Mouse (Mus musculus) hindbrain, embryonic 16.5 days (tissue): ENCODE measurements around the gene Tmem116. TPM values are rescaled to one million over a fixed set of nuclear protein-coding genes. Genes with fewer than 3 reads are reported as not detected.

Experiments
- ATAC-seq: fragments of 200-750 bp; cut with Nextera tagmentation; 2 replicates; pipeline ENCODE4 v1.8.0; 2017; ENCODE audit warnings: moderate TSS enrichment, moderate library complexity
- H3K27ac ChIP-seq: fragments of 300-500 bp; sonication (generic); 2 replicates; pipeline ENCODE4 v1.5.1; 2014; ENCODE audit warnings: low read depth, mild to moderate bottlenecking, control low read depth, low read length, moderate library complexity
- H3K27me3 ChIP-seq: fragments of 300-500 bp; sonication (generic); replicated peaks from 2 replicates; pipeline ENCODE4 v1.6.1; 2014; ENCODE audit warnings: low read length; ENCODE audit not compliant: control insufficient read depth, insufficient read depth
- H3K36me3 ChIP-seq: fragments of 300-500 bp; sonication (generic); 2 replicates; pipeline ENCODE4 v1.6.1; 2014; ENCODE audit warnings: mild to moderate bottlenecking, low read length, moderate library complexity, mixed read lengths; ENCODE audit not compliant: control insufficient read depth, insufficient read depth
- H3K4me1 ChIP-seq: fragments of 300-500 bp; sonication (generic); 2 replicates; pipeline ENCODE4 v1.6.1; 2014; ENCODE audit warnings: low read depth, low read length; ENCODE audit not compliant: control insufficient read depth, insufficient read depth
- H3K4me2 ChIP-seq: fragments of 300-500 bp; sonication (generic); 2 replicates; pipeline ENCODE4 v1.6.1; 2014; ENCODE audit warnings: mild to moderate bottlenecking, low read length, control low read depth, moderate library complexity
- H3K4me3 ChIP-seq: fragments of 300-500 bp; sonication (generic); 2 replicates; pipeline ENCODE4 v1.5.1; 2014; ENCODE audit warnings: mild to moderate bottlenecking, low read length, control low read depth, moderate library complexity
- H3K9ac ChIP-seq: fragments of 300-500 bp; sonication (generic); 2 replicates; pipeline ENCODE4 v1.6.1; 2014; ENCODE audit warnings: low read depth, mild to moderate bottlenecking, control low read depth, low read length, moderate library complexity
- H3K9me3 ChIP-seq: fragments of 300-500 bp; sonication (generic); 2 replicates; pipeline ENCODE4 v1.6.1; 2014; ENCODE audit warnings: mild to moderate bottlenecking, low read length, moderate library complexity; ENCODE audit not compliant: control insufficient read depth
- WGBS: fragments of 180-500 bp; shearing (Covaris S2); extraction: QIAGEN DNeasy Blood & Tissue Kit; methylation state at CpG from one replicate; pipeline ENCODE4 v1.1.7; 2014; 5-methylcytosine and 5-hydroxymethylcytosine counted together
- polyA plus RNA-seq: library from polyadenylated mRNA; unstranded; fragments of >200 nt; fragmentation: Nextera tagmentation; extraction: Ambion mirVana; gene quantifications from 2 replicates; pipeline ENCODE4 v1.2.1, GENCODE M21; 2015

The Tmem116 gene
- polyA plus RNA-seq, 1 experiment from 2014 or later, result 2.3 TPM

DNA sequence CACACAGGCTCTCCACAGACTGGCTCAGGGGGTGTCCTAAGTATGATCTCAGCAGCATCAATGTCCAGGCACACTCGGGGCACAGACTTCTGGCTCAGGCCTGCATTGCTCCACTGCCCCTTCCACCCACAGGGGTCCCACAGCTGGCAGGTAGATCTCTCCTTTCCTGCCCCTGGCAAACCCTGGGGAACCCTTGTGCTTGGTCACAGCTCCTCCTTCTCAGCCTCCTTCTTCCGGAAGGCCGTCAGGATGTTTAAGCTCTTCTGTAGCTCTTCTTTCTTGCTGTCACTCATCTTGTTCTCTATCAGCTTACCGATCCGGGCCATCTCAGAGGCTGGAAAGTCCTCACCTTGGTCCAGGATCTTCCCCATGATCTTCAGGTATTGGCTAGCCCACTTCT is 6.8 kb upstream of the Tmem116 start:
- Histone ChIP-seq H3K27me3 (no peaks in the 10 kb centered on the region), H3K4me3 (no peak overlapping the region), H3K36me3 (peaks cover 45% of the 10 kb centered on the region), H3K4me2 (no peak overlapping the region), H3K9ac (no peak overlapping the region), H3K4me1 (no peaks in the 10 kb centered on the region), H3K9me3 (no peaks in the 10 kb centered on the region), H3K27ac (no peak overlapping the region)
- ATAC-seq, result no peak
- WGBS, result 94% methylated on average over 5 of the region's 5 CpGs

DNA sequence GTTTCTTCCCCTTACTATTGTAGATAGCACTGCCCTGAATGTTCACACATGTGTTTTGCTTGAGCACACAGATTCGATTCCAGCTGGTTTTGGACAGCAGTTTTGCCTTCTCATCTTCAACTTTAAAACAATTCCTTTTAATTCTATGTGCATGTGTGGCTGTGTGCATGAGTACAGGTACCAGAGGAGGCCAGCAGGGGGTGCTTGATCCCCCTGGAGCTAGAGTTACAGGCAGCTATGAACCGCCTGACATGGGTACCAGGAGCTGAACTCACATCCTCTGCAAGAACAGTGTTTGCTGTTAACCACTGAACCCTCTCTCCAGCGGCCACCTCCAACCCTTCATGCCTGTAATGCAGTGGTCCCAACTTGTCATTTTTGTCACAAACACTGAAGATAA is 3.2 kb upstream of the Tmem116 start:
- no peak overlapping the region for H3K4me2 ChIP-seq
- H3K36me3 ChIP-seq, result peaks cover 34% of the 10 kb centered on the region
- H3K9ac ChIP-seq, result no peak overlapping the region
- no peak overlapping the region for H3K27ac ChIP-seq
- no peaks in the 10 kb centered on the region for H3K9me3 ChIP-seq
- peaks cover 16% of the 10 kb centered on the region for H3K4me1 ChIP-seq
- no peak for ATAC-seq
- no peaks in the 10 kb centered on the region for H3K27me3 ChIP-seq
- WGBS, result 98% methylated on average over 3 of the region's 3 CpGs
- H3K4me3 ChIP-seq, result no peak overlapping the region

DNA sequence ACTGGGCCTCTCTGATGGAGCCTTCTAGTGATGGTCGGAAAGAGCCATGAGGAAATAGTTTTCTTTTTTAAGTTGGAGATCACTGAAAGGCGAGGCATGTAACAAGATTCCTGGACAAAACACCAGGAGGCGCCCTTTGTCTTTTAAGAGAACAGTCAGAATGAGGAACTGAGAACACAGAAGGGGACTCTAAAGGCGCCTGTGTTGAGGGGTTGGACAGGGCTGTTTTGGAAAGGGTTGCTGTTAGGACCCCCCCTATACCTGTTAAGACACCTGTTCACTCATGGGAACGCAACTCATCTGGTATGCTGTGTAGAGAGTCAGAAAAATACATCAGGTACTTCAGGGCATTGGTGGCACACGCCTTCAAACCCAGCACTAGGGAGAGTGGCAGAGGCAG is 1.7 kb upstream of the Tmem116 start:
- Histone ChIP-seq H3K27ac (no peak overlapping the region), H3K9ac (no peak overlapping the region), H3K9me3 (no peaks in the 10 kb centered on the region), H3K27me3 (no peaks in the 10 kb centered on the region), H3K4me2 (no peak overlapping the region), H3K4me1 (peaks cover 19% of the 10 kb centered on the region), H3K36me3 (peaks cover 22% of the 10 kb centered on the region), H3K4me3 (no peak overlapping the region)
- ATAC-seq, result no peak
- 65% methylated on average over 6 of the region's 6 CpGs for WGBS

DNA sequence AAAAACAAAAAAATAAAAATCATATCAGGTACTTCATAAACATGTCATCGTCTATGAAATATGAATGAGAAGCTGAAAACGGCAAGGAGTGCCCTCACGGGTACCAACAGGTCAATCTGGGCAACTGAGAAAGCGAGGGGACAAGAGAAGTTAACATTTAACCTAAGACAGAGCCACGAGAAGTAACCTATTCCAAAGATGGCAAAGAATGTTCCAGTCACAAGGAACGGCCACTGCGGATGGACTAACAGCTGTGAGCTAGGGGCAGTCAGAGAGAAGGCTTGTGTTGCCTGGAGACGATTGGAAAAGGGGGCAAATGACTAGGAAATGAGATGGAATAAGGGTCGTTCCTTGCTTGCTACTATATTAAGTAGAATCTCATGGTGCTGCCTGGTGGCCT is 1.2 kb upstream of the Tmem116 start:
- no peaks in the 10 kb centered on the region for H3K9me3 ChIP-seq
- peaks cover 18% of the 10 kb centered on the region for H3K36me3 ChIP-seq
- H3K4me3 ChIP-seq, result no peak overlapping the region
- ATAC-seq, result no peak
- WGBS, result 73% methylated on average over 9 of the region's 9 CpGs
- peak overlapping the region; percentile 85 for H3K4me2 ChIP-seq
- H3K4me1 ChIP-seq, result peaks cover 19% of the 10 kb centered on the region
- no peaks in the 10 kb centered on the region for H3K27me3 ChIP-seq
- H3K27ac ChIP-seq, result no peak overlapping the region
- peak overlapping the region; percentile 41 for H3K9ac ChIP-seq

DNA sequence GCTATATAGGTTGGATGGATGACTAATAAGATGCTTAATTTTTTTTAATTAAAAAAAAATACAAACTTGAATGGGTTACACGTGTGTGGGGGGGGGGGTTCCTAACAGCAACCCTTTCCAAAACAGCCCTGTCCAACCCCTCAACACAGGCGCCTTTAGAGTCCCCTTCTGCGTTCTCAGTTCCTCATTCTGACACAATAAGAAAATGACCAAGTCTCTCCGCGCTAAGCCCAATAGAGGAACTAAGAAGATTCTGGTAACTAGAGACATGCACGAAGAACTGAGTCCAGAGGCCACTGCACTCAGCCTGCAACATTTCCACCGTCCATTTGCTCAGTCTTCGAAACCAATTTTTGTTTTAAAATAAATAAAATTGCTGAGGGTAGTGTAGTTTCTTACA is 490 bp upstream of the Tmem116 start:
- peaks cover 17% of the 10 kb centered on the region for H3K36me3 ChIP-seq
- no peaks in the 10 kb centered on the region for H3K9me3 ChIP-seq
- WGBS, result 25% methylated on average over 8 of the region's 8 CpGs
- peak overlapping the region; percentile 94 for H3K27ac ChIP-seq
- H3K27me3 ChIP-seq, result no peaks in the 10 kb centered on the region
- peak overlapping the region; percentile 65 for H3K4me3 ChIP-seq
- peak overlapping the region; percentile 82 for H3K9ac ChIP-seq
- peak overlapping the region; percentile 85 for H3K4me2 ChIP-seq
- H3K4me1 ChIP-seq, result peaks cover 19% of the 10 kb centered on the region
- no peak for ATAC-seq

DNA sequence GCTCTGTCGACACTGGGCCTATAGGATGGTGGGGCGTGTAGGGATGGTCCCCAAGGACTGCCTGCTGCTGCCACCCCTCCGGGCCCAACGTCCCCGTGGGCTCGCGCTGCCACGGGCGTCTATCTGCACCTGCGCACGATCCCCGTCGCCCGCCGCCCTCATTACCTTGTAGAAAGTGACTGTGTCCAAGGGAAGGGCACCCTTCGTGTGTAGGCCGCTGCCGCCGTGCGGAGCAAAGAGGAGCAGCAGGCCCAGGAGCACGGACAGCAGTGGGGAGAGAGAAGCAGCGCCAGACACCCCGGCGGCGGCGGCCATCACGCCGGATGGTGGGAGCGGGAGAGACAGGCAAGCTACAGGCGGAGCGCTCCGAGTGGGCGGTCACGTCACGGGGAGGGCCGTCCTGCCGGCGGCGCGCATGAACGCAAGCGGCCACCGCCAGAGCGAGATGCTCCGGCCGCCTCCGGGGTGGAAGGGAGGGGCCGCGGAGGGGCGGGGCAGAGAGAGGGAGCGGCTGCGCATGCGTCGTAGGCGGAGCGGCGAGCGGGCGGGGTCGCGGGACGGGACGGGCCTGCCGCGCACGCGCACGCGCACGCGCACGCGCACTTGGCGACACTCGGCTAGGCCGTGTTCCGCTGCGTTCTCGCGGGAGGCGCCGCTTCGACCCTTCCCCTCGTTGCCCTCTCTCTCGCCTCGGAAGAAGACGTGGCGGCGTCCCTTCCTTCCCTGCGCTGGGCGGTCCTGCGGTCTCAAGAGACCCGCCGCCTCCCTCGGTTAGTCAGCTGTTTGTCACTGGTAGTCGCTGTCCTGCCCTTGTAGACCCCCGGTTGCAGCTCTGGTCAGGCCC is 555 bp downstream of the Tmem116 start, which contains the start of gene Erp29:
Gene Erp29, minus strand, starts transcription at position 481 of the 844 bp plus-strand sequence.
- H3K27me3 ChIP-seq, result no peaks in the 10 kb centered on the region
- no peaks in the 10 kb centered on the region for H3K9me3 ChIP-seq
- peak; percentile 96 for ATAC-seq
- peak within 1 kb of the TSS; percentile 94 for H3K27ac ChIP-seq
- peaks cover 19% of the 10 kb centered on the region for H3K4me1 ChIP-seq
- H3K4me3 ChIP-seq, result peak within 1 kb of the TSS; percentile 65
- 0% methylated on average over 55 of the region's 97 CpGs for WGBS
- H3K4me2 ChIP-seq, result peak within 1 kb of the TSS; percentile 85
- H3K36me3 ChIP-seq, result peaks cover 10% of the 10 kb centered on the region
- peak within 1 kb of the TSS; percentile 98 for H3K9ac ChIP-seq

DNA sequence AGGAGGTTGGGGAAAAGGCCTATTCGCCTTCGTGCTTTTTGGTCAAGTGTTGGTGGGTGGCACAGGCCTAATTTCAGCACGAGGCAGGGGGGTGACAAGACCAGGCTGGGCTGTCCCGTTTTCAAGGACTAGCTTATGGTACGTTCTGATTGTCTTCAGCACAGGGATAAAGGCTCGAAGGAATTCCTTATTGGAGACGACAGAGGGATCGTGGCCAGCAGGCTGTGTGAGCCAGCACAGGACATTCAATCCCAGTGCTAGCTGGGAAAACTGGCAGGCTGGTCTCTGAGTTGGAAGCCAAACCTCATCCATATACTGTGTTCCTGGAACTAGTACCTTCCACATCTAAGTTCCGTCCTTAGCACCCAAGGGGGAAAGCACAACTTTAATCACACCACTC is 1.2 kb downstream of the Tmem116 start:
- 7% methylated on average over 9 of the region's 9 CpGs for WGBS
- peak overlapping the region; percentile 98 for H3K9ac ChIP-seq
- ATAC-seq, result no peak

DNA sequence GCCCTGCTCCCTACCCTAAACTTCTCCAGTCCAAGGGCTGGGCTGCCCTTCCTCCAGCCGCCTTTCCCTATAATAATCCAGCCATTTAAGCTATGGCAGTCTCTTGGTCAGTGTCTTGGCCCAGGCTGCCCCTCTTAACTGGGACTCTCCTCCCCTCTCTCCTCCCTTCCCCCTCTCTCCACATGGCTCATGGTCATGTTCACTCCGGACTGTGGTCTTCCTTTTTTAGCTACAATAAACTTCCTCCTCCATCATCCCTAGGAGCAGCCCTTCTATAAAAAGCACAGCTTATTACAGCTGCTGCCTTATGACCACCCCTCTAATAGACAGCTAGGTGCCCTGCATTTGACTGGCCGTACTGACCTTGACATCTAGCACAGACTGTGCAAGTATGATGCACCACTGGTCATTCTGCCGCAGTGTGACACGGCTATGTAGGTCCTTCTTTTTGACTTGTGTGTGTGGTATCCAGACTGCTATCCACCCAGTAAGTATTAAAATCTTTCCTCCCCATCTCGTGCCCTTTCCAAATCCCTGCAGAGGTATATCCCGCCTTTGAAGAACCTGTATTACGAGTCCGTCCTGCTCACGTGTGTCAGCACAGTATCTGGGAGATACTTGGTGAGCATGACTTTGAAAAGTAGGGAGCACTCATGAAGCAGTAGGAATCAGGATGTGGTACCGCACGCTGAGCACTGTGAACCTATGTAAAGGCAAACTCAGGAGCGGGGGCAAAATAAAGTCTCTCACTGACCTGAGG is 2.2 kb downstream of the Tmem116 start:
- Histone ChIP-seq H3K4me1 (peaks cover 19% of the 10 kb centered on the region), H3K9me3 (no peaks in the 10 kb centered on the region), H3K4me3 (no peak overlapping the region), H3K4me2 (no peak overlapping the region), H3K27me3 (no peaks in the 10 kb centered on the region), H3K9ac (no peak overlapping the region), H3K27ac (no peak overlapping the region), H3K36me3 (peaks cover 2% of the 10 kb centered on the region)
- ATAC-seq, result no peak
- WGBS, result 94% methylated on average over 13 of the region's 13 CpGs

More for the DNA sequence above, 1.2 kb downstream of the Tmem116 start:
- peaks cover 19% of the 10 kb centered on the region for H3K4me1 ChIP-seq
- H3K9me3 ChIP-seq, result no peaks in the 10 kb centered on the region
- H3K4me3 ChIP-seq, result peak overlapping the region; percentile 65
- H3K4me2 ChIP-seq, result peak overlapping the region; percentile 64
- peak overlapping the region; percentile 94 for H3K27ac ChIP-seq
- H3K27me3 ChIP-seq, result no peaks in the 10 kb centered on the region
- H3K36me3 ChIP-seq, result peaks cover 9% of the 10 kb centered on the region

DNA sequence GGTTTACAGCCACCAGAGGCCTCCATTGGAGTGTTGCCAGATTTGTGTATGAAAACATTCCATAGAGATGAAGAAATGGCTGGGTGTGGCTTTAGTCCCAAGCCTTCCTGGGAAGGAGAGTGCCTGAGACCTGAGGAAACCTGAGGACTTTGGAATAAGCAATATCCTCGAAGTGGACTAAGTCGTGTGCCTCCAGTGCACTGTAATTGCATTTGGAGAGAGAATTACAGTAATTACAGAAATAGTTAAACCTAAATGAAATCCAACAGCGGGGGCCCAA is 2.8 kb downstream of the Tmem116 start:
- peaks cover 19% of the 10 kb centered on the region for H3K4me1 ChIP-seq
- no peak overlapping the region for H3K4me3 ChIP-seq
- H3K4me2 ChIP-seq, result no peak overlapping the region
- H3K9me3 ChIP-seq, result no peaks in the 10 kb centered on the region
- ATAC-seq, result no peak
- H3K27me3 ChIP-seq, result no peaks in the 10 kb centered on the region
- no peaks in the 10 kb centered on the region for H3K36me3 ChIP-seq
- WGBS, result 88% methylated on average over 3 of the region's 3 CpGs
- H3K27ac ChIP-seq, result no peak overlapping the region
- no peak overlapping the region for H3K9ac ChIP-seq
